Mouse (Mus musculus) liver, embryonic 16.5 days (tissue): Measurements from ENCODE around the gene Chd2. TPM values are rescaled to one million over a fixed set of nuclear protein-coding genes. Genes with fewer than 3 reads are reported as not detected.

Experiments
- ATAC-seq: fragments of 200-750 bp; cut with Nextera tagmentation; 2 replicates; pipeline ENCODE4 v1.8.0; 2017; ENCODE audit warnings: low read depth, mild to moderate bottlenecking, moderate number of reproducible peaks, moderate library complexity
- H3K27ac ChIP-seq: fragments of 300-500 bp; sonication (generic); 2 replicates; pipeline ENCODE4 v1.5.1; 2014; ENCODE audit warnings: mild to moderate bottlenecking, low read length
- H3K27me3 ChIP-seq: fragments of 300-500 bp; sonication (generic); 2 replicates; pipeline ENCODE4 v1.6.1; 2014; ENCODE audit warnings: low read depth, low read length, mixed read lengths; ENCODE audit not compliant: control insufficient read depth, insufficient read depth
- H3K36me3 ChIP-seq: fragments of 300-500 bp; sonication (generic); 2 replicates; pipeline ENCODE4 v1.6.1; 2014; ENCODE audit warnings: mild to moderate bottlenecking; ENCODE audit not compliant: control insufficient read depth, insufficient read depth
- H3K4me1 ChIP-seq: fragments of 300-500 bp; sonication (generic); 2 replicates; pipeline ENCODE4 v1.6.1; 2014; ENCODE audit warnings: low read depth, low read length, mixed read lengths; ENCODE audit not compliant: control insufficient read depth
- H3K4me2 ChIP-seq: fragments of 300-500 bp; sonication (generic); 2 replicates; pipeline ENCODE4 v1.6.1; 2014; ENCODE audit warnings: low read depth, low read length, mixed read lengths
- H3K4me3 ChIP-seq: fragments of 300-500 bp; sonication (generic); 2 replicates; pipeline ENCODE4 v1.5.1; 2014; ENCODE audit warnings: low read depth, mild to moderate bottlenecking, low read length
- H3K9ac ChIP-seq: fragments of 300-500 bp; sonication (generic); 2 replicates; pipeline ENCODE4 v1.6.1; 2014; ENCODE audit warnings: low read depth, low read length
- H3K9me3 ChIP-seq: fragments of 300-500 bp; sonication (generic); replicated peaks from 2 replicates; pipeline ENCODE4 v1.6.1; 2016; ENCODE audit warnings: low read length; ENCODE audit not compliant: control insufficient read depth
- WGBS: fragments of 180-500 bp; shearing (Covaris S2); extraction: QIAGEN DNeasy Blood & Tissue Kit; methylation state at CpG from one replicate; pipeline ENCODE4 v1.1.7; 2014; ENCODE audit not compliant: insufficient replicate concordance; 5-methylcytosine and 5-hydroxymethylcytosine counted together
- polyA plus RNA-seq: library from polyadenylated mRNA; unstranded; fragments of >200 nt; fragmentation: Nextera tagmentation; extraction: Ambion mirVana; gene quantifications from 2 replicates; pipeline ENCODE4 v1.2.1, GENCODE M21; 2015

Chd2 gene
- polyA plus RNA-seq, 1 experiment from 2014 or later: 24.7 TPM

DNA sequence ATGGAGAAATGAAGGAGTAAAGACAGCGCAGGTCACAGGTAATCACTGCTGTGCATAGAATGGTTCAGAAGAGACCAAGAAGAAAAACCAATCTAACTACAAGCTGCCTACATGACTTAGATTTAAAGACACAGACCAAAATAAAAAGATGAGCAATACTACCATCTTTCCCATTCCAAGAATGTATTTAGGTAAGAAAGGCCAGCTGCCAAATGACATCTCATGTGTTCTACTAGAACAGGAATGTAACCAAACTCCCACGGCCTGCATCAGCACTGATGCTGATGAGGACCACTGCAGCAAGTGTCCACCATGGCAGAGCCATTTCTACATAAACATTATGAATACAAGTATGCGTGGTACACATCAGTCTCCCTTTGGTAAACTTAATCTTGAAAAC lies 73.9 kb downstream of the Chd2 start:
- Histone ChIP-seq H3K4me3 (no peak overlapping the region), H3K27me3 (no peaks in the 10 kb centered on the region), H3K9me3 (no peaks in the 10 kb centered on the region), H3K9ac (no peak overlapping the region), H3K4me2 (no peak overlapping the region), H3K4me1 (no peaks in the 10 kb centered on the region), H3K27ac (no peak overlapping the region), H3K36me3 (peaks cover 81% of the 10 kb centered on the region)
- 93% methylated on average over 3 of the region's 3 CpGs for WGBS
- ATAC-seq: no peak

- Histone ChIP-seq H3K9me3 (no peaks in the 10 kb centered on the region), H3K36me3 (peaks cover 79% of the 10 kb centered on the region), H3K27ac (no peak overlapping the region), H3K9ac (no peak overlapping the region), H3K4me1 (no peaks in the 10 kb centered on the region), H3K4me2 (no peak overlapping the region), H3K27me3 (no peaks in the 10 kb centered on the region), H3K4me3 (no peak overlapping the region)
- no peak for ATAC-seq
- 90% methylated on average over 2 of the region's 2 CpGs for WGBS
These were observed 78.1 kb downstream of the Chd2 start for GRCm38 (mm10) chr7:73463546-73463945.

DNA sequence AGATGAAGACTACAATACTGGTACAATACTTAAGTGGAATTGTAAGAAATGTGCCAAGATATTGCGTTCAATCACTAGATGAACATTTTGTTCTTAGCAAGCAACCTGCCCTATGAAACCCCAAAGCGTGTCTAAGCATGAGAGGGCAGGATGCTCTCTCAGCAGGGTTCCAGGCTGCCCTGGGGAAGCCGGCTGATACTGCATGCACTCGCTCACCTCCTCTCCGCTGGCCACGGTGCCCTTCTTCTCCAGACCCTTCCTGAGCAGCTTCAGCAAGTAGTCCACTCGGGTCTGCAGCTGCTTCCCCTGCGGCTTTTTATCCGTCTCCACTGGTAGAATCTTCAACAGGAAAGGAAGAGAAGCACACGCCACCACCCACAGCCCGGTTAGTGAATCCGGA lies 87.5 kb downstream of the Chd2 start:
- no peak overlapping the region for H3K4me2 ChIP-seq
- peaks cover 78% of the 10 kb centered on the region for H3K36me3 ChIP-seq
- no peak overlapping the region for H3K27ac ChIP-seq
- H3K27me3 ChIP-seq: no peaks in the 10 kb centered on the region
- WGBS: 92% methylated on average over 12 of the region's 12 CpGs
- ATAC-seq: no peak
- no peak overlapping the region for H3K9ac ChIP-seq
- no peaks in the 10 kb centered on the region for H3K9me3 ChIP-seq
- H3K4me3 ChIP-seq: no peak overlapping the region
- no peaks in the 10 kb centered on the region for H3K4me1 ChIP-seq

- WGBS: 87% methylated on average over 3 of the region's 3 CpGs
- no peak overlapping the region for H3K9ac ChIP-seq
- H3K4me2 ChIP-seq: no peak overlapping the region
- no peak for ATAC-seq
- H3K9me3 ChIP-seq: no peaks in the 10 kb centered on the region
- no peaks in the 10 kb centered on the region for H3K4me1 ChIP-seq
- no peak overlapping the region for H3K27ac ChIP-seq
- H3K36me3 ChIP-seq: peaks cover 89% of the 10 kb centered on the region
- no peak overlapping the region for H3K4me3 ChIP-seq
- no peaks in the 10 kb centered on the region for H3K27me3 ChIP-seq
These were observed 89.3 kb downstream of the Chd2 start for GRCm38 (mm10) chr7:73452187-73452808.

DNA sequence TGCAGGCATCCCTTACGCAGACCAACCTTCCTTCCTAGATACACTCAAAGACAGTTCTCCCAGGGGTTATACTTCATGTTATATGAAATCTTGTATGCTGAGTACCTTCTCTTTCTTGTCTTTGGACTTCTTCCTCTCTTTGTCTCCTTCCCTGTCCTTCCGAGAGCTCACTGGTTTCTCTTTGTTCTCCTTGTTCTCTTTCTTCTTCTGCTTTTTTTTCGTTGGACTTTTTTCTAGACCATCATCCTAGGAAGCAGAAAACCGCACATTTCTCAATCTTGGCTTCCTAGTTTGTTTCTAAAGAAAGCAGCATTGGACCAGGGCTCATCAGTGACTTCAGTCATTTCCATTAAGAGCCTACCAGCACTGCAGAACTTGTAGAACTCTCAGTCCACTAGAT lies 90.0 kb downstream of the Chd2 start:
- Histone ChIP-seq H3K27ac (no peak overlapping the region), H3K4me1 (no peaks in the 10 kb centered on the region), H3K36me3 (peaks cover 93% of the 10 kb centered on the region), H3K9me3 (no peaks in the 10 kb centered on the region), H3K4me3 (no peak overlapping the region), H3K27me3 (no peaks in the 10 kb centered on the region), H3K9ac (no peak overlapping the region), H3K4me2 (no peak overlapping the region)
- ATAC-seq: no peak
- 76% methylated on average over 4 of the region's 4 CpGs for WGBS

- Histone ChIP-seq H3K9ac (no peak overlapping the region), H3K27me3 (no peaks in the 10 kb centered on the region), H3K4me2 (no peak overlapping the region), H3K4me1 (no peaks in the 10 kb centered on the region), H3K27ac (no peak overlapping the region), H3K9me3 (no peaks in the 10 kb centered on the region), H3K4me3 (no peak overlapping the region), H3K36me3 (peaks cover 87% of the 10 kb centered on the region)
- WGBS: 88% methylated on average over 4 of the region's 4 CpGs
- no peak for ATAC-seq
These were observed 99.4 kb downstream of the Chd2 start for GRCm38 (mm10) chr7:73442246-73442645.

- Histone ChIP-seq H3K4me1 (no peaks in the 10 kb centered on the region), H3K9ac (no peak overlapping the region), H3K4me3 (no peak overlapping the region), H3K27me3 (no peaks in the 10 kb centered on the region), H3K9me3 (no peaks in the 10 kb centered on the region), H3K27ac (no peak overlapping the region), H3K36me3 (peaks cover 86% of the 10 kb centered on the region), H3K4me2 (no peak overlapping the region)
- ATAC-seq: 0 out of 2 replicates have a peak, but pooled peaks have one; percentile 53
- 80% methylated on average over 3 of the region's 3 CpGs for WGBS
These were observed 99.8 kb downstream of the Chd2 start for GRCm38 (mm10) chr7:73441802-73442201.

- peaks cover 66% of the 10 kb centered on the region for H3K36me3 ChIP-seq
- WGBS: 71% methylated on average over 12 of the region's 12 CpGs
- H3K27ac ChIP-seq: no peak overlapping the region
- no peak overlapping the region for H3K4me2 ChIP-seq
- no peak for ATAC-seq
- H3K4me1 ChIP-seq: no peaks in the 10 kb centered on the region
- H3K9me3 ChIP-seq: no peaks in the 10 kb centered on the region
- no peak overlapping the region for H3K4me3 ChIP-seq
- H3K27me3 ChIP-seq: no peaks in the 10 kb centered on the region
- H3K9ac ChIP-seq: no peak overlapping the region
These were observed 105.9 kb downstream of the Chd2 start for GRCm38 (mm10) chr7:73435685-73436084.

DNA sequence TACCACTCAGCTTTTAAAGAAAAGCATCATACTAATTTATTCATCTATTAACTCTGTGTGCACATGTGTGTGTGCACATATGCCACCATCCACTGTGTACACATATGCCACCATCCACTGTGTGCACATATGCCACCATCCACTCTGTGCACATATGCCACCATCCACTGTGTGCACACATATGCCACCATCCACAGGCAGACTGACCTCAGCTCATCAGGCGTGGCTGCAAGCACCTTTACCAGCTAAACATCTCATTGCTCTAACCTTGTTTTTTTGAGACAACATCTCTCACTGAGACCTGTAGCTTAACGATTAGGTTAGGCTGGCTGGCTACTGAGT lies 107.3 kb downstream of the Chd2 start:
- Histone ChIP-seq H3K4me2 (no peak overlapping the region), H3K36me3 (peaks cover 61% of the 10 kb centered on the region), H3K4me3 (no peak overlapping the region), H3K27ac (no peak overlapping the region), H3K27me3 (no peaks in the 10 kb centered on the region), H3K9me3 (no peaks in the 10 kb centered on the region), H3K4me1 (no peaks in the 10 kb centered on the region), H3K9ac (no peak overlapping the region)
- ATAC-seq: no peak
- 85% methylated on average over 2 of the region's 2 CpGs for WGBS
